Mouse (Mus musculus) myocyte (in vitro differentiated cells): ENCODE measurements around the gene Sidt1.

Source experiments
- CEBPB ChIP-seq: IDR thresholded peaks from 2 replicates; pipeline ENCODE4 v1.6.1; 2011; ENCODE audit warnings: mild to moderate bottlenecking, moderate library complexity; ENCODE audit not compliant: poor library complexity, insufficient read depth, severe bottlenecking
- MYOD1 ChIP-seq, 3 experiments: IDR thresholded peaks; one replicate each; pipeline ENCODE4 v1.6.1; 2011; ENCODE audit warnings: control low read depth in 2 of 3, low read depth in 2 of 3, mild to moderate bottlenecking in 2 of 3, moderate library complexity in 1 of 3; ENCODE audit not compliant: insufficient read length in 2 of 3, control insufficient read depth in 1 of 3
- MYOG ChIP-seq, 3 experiments: IDR thresholded peaks; one replicate each; pipeline ENCODE4 v1.6.1; 2011; ENCODE audit warnings: control low read depth in 2 of 3, low read depth in 2 of 3, mild to moderate bottlenecking in 2 of 3; ENCODE audit not compliant: insufficient read length in 2 of 3, control insufficient read depth in 1 of 3, insufficient read depth in 1 of 3
- POLR2A ChIP-seq: IDR thresholded peaks from one replicate; pipeline ENCODE4 v1.6.1; 2011; ENCODE audit warnings: low read depth, mild to moderate bottlenecking, control low read depth, moderate library complexity; ENCODE audit not compliant: insufficient read length
- POLR2AphosphoS2 ChIP-seq: IDR thresholded peaks from one replicate; pipeline ENCODE4 v1.6.1; 2011; ENCODE audit warnings: low read depth, control low read depth; ENCODE audit not compliant: insufficient read length
- REST ChIP-seq: IDR thresholded peaks from one replicate; pipeline ENCODE4 v1.6.1; 2011; ENCODE audit warnings: mild to moderate bottlenecking, control low read depth, moderate library complexity; ENCODE audit not compliant: insufficient read depth, insufficient read length

DNA sequence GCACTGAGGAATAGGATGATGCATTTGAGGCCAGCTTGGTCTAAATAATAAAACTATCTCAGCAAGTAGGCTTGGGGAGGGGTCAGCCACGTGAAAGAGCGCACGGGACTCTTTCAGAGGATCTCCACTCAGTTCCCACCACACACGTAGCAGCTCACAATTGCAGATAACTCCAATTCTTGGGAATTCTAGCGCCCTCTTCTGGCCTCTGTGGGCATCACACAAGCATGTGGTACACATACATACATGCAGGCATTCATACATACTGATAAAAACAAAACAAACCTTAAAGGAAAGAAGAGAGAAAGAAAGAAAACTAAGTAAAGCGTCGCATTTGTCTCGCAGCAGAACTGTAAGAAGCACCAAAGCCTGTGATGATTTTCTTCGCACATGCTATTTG is 2.3 kb downstream of the Sidt1 start:
- no peak for TF ChIP-seq CEBPB
- no peak for TF ChIP-seq POLR2A
- TF ChIP-seq REST = no peak
- no peak for TF ChIP-seq MYOG (IDR thresholded peaks at IDR 0.05; ENCODE audit: control insufficient read depth in 1 of 3, insufficient read depth in 1 of 3, insufficient read length in 2 of 3, low read depth in 2 of 3)
- no peak for TF ChIP-seq POLR2AphosphoS2
- TF ChIP-seq MYOD1 (IDR thresholded peaks at IDR 0.05; ENCODE audit: control insufficient read depth in 1 of 3, insufficient read length in 2 of 3, low read depth in 2 of 3) = no peak
